Mouse (Mus musculus) embryonic facial prominence, embryonic 13.5 days (tissue): Measurements from ENCODE around the gene 2310009B15Rik. TPM values are rescaled to one million over a fixed set of nuclear protein-coding genes. Genes with fewer than 3 reads are reported as not detected.

Source experiments
- polyA plus RNA-seq: library from polyadenylated mRNA; unstranded; fragments of >200 nt; fragmentation: Nextera tagmentation; extraction: Ambion mirVana; gene quantifications from 2 replicates; pipeline ENCODE4 v1.2.1, GENCODE M21; 2015

2310009B15Rik gene
- polyA plus RNA-seq, 1 experiment from 2014 or later: 42.6 TPM

Other genes starting within 250 kb of the 2310009B15Rik start
- gene Nek7, start 236.7 kb downstream of the 2310009B15Rik start, polyA plus RNA-seq: 31.1 and 34.9 TPM in 2 replicates
- gene Lhx9, start 8.3 kb downstream of the 2310009B15Rik start, polyA plus RNA-seq: 0.66 and 0.73 TPM in 2 replicates
- 7.4 and 7.6 TPM in 2 replicates for gene Dennd1b, start 106.6 kb upstream of the 2310009B15Rik start, polyA plus RNA-seq